Mouse (Mus musculus) G1E (cell line): ENCODE measurements at regions not wholly inside any gene's neighbourhood (a gene's known extent, or its start where the extent isn't known, plus 50 kb on each side); places are given as distances from the start of the nearest gene placed in this dataset.

ENCODE experiments used
- CTCF ChIP-seq: IDR thresholded peaks from 2 replicates; pipeline ENCODE4 v1.5.1; 2012; ENCODE audit warnings: low read depth, low read length, inconsistent platforms, mixed read lengths
- GATA1 ChIP-seq: IDR thresholded peaks from 2 replicates; pipeline ENCODE4 v1.6.1; 2012; ENCODE audit warnings: borderline replicate concordance, low read length, inconsistent platforms, mixed read lengths

- TF ChIP-seq CTCF (no peak), GATA1 (no peak)
These were observed 2124.1 kb upstream of the Lrrc6 start for GRCm38 (mm10) chr15:68624831-68625230.
